Mouse (Mus musculus) heart, postnatal 4 days (tissue): ENCODE measurements at regions not wholly inside any gene's neighbourhood (a gene's known extent, or its start where the extent isn't known, plus 50 kb on each side); places are given as distances from the start of the nearest gene placed in this dataset.

ENCODE experiments used
- DNase-seq: peaks from one replicate; pipeline ENCODE4 v3.0.0; 2021
- microRNA-seq, 2 experiments: library from miRNA; unstranded; fragments of <30 nt; microRNA quantifications; one replicate each; pipeline ENCODE4 v1.2.0; 2021 to 2022

- no peak for DNase-seq
Observed at GRCm38 (mm10) chr14:78225677-78226076, 82.2 kb downstream of the Tnfsf11 start.

DNA sequence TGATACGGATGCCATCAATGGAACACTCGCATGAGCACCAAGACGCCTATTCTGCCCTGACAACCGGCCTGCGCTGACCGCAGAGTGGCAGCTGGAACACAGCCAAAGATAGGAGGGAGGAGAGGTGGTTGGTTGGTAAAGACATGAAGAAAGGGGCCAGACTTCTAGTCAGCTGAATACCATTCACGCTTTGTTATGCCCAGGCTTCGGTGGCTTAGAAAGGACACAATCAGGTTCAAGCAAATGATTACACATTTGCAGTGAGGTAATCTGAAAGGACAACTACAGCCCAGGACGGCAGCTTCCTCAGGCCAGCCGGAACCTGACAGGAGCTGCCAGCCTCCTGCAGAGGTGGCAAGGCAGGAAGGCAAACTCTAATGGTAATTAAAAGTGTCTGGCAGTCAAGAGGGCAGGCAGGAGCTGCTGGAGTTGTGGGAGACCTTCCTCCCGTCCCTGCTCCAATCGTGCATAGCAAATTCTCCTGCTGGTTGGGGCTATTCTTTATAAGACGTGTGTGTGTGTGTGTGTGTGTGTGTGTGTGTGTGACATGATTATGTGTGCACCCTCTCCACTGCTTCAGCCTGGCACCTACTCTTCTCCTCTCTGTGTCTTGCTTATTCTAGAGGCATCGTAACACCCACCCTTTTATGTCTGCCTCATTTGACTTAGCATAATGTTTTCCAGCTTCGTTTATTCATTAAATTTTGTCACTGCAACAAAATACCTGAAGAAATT is 91.4 kb downstream of the Tnfsf11 start:
- DNase-seq: peak; percentile 51

DNA sequence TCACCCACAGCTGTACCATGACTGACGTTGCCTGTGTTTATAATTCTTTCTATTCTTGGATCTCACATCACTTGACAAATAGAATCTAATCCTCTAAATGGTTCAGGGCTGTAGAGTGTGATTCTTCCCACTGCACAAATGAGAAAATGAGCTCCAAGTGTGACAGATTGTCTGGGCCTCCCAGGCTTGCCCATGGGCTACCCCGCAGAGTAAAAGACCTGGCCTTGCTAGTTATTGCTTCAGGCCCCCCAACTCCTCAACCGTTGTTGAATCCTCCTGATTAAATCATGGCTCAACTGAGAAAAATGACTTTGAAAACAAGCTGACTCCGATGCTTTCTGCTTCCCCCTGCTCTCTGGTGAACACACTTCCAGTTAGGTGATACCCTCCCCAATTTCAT is 92.4 kb downstream of the Tnfsf11 start:
- DNase-seq: no peak

GRCm38 (mm10) chr14:78204566-78204863 is 103.3 kb downstream of the Tnfsf11 start:
- no peak for DNase-seq

DNA sequence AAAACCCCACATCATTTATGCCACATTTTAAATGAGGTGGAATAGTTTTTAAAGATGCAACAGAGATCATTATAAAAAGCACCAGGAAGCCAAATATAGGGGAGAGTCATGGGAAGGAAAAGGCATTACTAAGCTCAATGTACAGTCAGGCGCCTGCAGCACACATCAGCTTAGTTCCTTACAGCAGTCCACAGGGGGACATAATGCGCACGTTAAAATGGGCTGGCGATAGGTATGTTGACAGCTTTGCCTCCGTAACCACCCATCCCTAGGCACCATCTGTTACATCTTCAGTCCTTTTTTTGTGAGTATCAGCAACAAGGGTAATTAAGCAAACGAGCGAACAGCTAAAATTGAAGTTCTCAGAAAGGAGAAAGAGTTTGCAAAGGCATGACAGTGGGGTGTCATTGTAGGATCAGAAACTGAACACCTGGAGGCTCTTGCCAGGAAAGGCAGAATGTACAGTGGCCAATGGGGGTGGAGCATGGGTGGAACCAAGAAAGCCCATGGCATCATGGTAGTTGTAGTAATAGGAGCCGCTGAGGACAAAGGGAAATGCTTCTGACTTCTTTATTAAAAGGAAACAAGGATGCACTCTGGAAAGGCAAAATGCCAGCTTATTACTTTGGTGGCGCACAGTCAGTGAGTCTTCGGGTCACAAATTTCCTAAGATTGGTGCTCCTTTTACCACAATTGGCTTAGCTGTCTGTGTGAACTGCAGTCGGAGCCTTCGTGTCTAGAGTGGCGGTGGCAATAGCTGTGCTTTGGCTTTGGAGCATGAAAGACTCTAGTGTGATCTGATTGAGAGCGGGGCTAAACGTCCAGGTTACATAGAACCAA is 103.9 kb downstream of the Tnfsf11 start:
- no peak for DNase-seq

DNA sequence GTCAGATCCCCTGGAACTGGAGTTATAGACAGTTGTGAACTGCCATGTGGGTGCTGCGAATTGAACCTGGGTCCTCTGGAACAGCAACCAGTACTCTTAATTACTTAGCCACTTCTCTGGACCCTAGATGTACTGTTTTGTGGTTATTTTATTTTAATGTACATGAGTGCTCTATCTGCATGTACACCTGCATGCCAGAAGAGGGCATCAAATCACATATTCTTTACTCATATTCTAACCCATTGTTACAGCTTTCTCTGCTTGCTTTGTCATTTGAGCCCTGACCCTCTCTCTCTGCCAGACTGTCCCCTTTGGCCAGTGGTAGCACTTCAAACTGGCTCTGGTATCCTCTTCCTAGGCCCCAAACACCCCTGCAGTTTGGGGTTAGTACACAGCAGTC is 105.1 kb downstream of the Tnfsf11 start:
- no peak for DNase-seq

DNA sequence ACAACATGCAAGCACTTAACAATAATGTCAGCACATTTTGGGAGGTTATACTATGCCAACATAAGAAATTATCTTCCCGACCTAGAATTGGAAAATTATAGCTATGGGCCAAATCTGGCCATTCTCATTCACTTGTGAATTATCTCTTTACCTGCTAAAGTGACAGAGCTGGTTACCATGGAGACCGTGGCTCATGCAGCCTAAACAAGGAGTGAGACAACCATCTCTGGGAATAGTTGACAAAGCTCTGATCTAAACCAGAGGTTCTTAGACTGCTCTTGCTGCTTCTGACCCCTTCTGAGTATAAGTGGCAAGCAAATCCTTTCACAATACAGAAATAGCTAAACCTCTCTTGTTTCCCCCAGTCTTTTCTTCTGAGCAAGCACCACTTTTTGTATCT is 108.7 kb upstream of the Fam216b start:
- no peak for DNase-seq

DNA sequence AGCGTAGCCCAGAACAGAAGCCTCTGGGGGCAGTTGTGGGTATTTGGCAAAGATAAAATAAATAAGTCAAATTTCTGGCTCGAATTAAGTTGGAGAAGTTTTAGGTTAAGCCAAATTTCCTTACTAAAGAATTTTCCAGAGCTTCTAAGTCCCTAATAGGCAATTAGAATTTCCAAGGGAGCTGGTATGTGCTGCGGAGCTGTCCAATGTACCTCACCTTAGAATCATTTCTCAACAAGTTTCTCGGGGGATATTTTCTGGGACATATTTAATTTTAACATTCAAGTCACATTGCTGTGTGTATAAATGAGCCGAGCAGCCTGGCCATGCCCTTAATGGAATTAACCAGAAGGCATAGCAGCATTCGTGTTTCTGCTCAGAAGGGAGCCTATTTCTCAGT is 90.8 kb upstream of the Fam216b start:
- no peak for DNase-seq

DNA sequence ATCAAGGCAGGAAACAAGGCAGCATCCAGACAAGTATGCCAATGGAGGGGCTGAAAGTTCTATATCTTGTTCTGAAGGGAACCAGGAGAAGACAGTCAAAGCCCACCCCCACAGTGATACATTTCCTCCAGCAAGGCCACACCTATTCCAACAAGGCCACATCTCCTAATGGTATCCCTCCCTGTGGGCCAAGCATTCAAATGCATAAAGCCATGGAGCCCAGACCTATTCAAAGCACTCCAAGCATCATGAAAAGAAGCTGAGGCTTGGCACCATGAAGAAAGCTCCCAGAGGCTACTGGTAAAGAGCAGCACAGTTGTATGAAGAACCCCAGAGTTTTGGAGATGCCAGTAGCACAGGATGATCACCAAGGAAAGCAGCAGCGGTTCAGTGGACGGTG is 84.6 kb upstream of the Fam216b start:
- no peak for DNase-seq

DNA sequence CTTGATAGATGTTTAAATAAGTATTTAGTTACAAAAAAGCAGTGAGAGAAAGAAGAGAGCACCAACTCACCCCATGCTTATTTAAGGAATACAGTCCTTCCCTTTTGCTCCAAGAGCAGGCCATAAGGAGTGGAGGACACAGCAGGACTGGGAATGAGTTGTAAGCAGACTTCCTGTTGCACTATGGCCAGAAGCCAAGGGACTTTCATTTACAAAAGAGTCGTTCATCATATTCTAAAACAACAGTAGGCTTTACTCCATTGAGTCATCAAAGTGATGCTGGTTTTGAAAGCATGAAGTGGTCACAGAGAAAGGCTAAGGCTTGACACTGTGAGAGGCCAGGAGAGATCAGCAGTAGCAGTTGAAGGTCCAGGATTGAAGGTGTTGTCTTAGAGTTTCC is 84.1 kb upstream of the Fam216b start:
- no peak for DNase-seq

DNA sequence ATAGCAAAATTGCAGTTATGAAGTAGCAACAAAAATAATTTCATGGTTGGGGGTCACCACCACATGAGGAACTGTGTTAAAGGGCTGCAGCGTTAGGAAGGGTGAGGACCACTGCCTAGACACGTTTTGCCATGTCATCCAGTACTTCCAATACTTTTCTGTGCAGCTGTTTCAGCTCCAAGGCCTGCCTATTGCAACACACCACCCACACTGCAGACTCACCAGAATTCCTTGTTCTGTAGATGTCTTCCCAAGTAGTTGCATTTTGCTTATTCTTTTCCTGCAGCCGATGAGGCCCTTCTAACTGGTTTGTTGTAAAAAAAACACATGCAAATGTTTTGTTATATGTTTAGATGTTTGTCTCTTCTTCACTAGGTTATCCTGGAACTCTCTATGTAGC is 72.0 kb upstream of the Fam216b start:
- DNase-seq: no peak

DNA sequence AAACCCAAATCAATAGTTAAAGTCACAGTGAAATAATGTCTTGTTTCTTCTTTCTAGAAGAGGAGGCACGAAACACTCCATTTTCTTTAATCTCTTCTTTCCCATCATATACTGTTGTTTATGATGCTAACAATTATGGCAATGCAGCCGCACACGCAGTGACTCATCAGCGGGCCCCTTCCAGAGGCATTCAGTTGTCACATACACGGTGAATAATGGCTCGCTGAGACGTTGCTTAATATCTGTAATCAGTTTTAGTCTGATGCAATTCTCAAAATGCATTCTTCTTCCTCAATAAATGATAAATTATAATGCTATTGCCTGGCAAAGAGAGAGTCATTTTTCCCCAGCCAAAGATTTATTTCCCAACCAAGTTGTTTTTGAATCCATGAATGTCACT is 70.8 kb upstream of the Fam216b start:
- no peak for DNase-seq

DNA sequence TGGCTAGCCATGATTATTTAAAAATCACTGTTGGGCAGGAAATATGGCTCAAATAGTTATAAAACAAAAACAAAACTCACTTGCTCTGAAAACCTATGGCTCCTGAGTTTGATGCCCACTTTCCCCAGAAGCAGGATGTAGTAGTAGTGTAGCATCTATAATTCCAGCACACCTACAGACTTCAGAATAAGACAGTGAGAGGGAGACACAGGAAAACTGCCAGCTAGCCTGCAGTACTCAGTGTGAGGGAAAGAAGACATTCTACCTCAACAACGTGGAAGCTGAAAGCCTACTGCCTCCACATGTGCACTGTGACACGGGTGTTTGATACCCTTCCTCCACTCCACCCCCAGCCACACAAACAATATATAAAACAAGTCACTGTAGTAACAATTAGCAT is 68.9 kb upstream of the Fam216b start:
- DNase-seq: no peak

GRCm38 (mm10) chr14:78148851-78149250 is 60.0 kb upstream of the Fam216b start:
- no peak for DNase-seq

GRCm38 (mm10) chr14:78143751-78144150 is 54.9 kb upstream of the Fam216b start:
- no peak for DNase-seq

Small RNAs in the stretch of these regions (microRNA-seq; reads per million reads assigned to microRNA genes)
- gene Mir1971: 0 reads per million in 2 experiments
